Mouse (Mus musculus) cortical plate, adult 2 months (tissue): Measurements from ENCODE around the gene Pqbp1.

ENCODE experiments used
- CTCF ChIP-seq: fragments of 200-500 bp; IDR thresholded peaks from 2 replicates; pipeline ENCODE4 v1.5.1; 2011; ENCODE audit warnings: mild to moderate bottlenecking, control low read depth, low read length; ENCODE audit not compliant: insufficient read depth; ENCODE audit errors: extremely low read depth
- POLR2A ChIP-seq: fragments of 200-500 bp; IDR thresholded peaks from 2 replicates; pipeline ENCODE4 v1.6.1; 2011; ENCODE audit warnings: mild to moderate bottlenecking, low read length, control low read depth; ENCODE audit not compliant: insufficient read depth; ENCODE audit errors: extremely low read depth

DNA sequence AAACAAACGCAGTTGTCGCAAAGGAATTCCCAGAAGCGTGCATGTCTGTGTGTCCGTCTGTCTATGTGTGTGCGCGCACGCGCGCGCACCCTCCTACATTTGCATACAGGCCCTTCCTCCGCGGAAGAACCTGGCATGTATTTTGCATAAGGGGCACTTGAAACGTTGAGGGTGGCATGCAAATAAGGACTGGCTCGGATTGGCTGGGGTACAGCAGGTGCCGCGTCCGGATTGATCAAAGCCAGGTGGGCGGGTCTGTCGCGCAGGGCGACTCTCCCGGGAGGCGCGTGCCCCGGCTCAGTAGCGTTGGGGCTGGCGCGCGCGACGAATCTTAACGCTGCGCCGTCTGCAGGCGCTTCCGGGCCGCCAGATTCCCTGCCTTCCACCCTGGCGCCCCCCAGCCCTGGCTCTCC lies 21.1 kb downstream of the Pqbp1 start, which contains the start of gene Pim2:
- TF ChIP-seq CTCF, result no peak
- TF ChIP-seq POLR2A, result peak; percentile 42; the same call in 1 of the 2 replicates
